Mouse (Mus musculus): ENCODE data around the gene Ankrd1. TPM values are rescaled to one million over a fixed set of nuclear protein-coding genes. Genes with fewer than 3 reads are reported as not detected.

Ankrd1 gene
- 0.06 and 0.18 TPM in 2 replicates for polyA plus RNA-seq (2012; rRNA removed)

DNA sequence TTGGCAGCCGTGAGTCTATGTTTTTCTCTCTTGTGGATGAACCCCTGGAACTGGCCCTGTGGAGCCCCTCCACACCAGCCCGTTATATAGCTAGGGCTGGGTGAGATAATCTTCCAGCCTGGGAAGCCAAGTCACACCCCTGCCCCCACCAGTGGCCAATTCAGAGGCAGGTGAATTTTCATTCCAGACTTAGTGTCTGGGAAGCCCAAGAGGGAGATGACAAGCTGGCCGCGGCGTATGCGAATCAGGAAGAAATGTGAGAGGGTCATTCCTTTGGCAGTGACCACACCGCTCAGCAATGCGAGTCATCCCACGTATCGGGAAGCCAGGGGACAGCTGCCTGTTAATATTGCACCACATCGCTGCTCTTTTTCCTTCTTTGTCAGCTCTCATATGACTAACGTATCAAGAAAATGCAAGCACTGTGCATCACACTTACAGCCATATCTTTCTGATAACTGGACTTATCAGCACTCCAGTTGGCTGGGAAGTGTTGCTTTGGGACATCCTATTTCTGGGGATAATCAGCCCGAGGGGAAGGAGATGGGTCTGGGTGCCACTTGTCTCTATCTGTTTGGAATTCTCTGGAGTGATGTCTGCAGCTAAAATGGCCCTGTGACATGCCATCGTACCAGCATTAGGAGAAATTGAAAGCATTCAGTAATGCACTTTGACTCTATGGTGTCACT lies at the start of gene Ankrd1:
Gene Ankrd1 (minus strand): TSS at position 317 of the 689 bp plus-strand sequence.
- TF ChIP-seq POLR2A (IDR thresholded peaks at IDR 0.05; ENCODE audit: borderline replicate concordance, extremely low read depth, insufficient read depth, insufficient read length, poor library complexity, severe bottlenecking), result no peak
- no peak for TF ChIP-seq CTCF (IDR thresholded peaks at IDR 0.05; ENCODE audit: borderline replicate concordance, extremely low read depth, insufficient read depth, insufficient read length)

DNA sequence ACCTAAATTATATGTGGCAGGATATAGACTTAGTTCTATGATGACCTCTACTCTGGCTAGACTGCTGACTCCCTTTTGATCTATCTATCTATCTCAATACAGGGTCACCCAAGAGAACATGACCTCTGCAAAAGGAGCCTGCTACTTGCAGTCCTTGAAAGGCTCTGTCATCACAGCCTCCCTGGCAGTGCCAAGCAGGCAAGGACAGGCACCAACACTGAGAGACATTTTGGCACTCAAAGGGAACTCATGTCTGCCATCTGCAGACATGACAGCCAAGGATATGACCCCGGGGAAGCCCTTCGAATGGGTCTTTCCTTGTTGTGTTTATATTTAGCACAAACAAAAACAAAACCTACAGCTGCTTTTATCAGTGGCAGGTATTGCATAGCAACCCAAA lies 49.2 kb upstream of the Ankrd1 start:
- DNase-seq (ENCODE audit: low read depth), result no peak
- TF ChIP-seq CTCF (IDR thresholded peaks at IDR 0.05; ENCODE audit: borderline replicate concordance, extremely low read depth, insufficient read depth, insufficient read length), result no peak

More for the DNA sequence above, at the start of gene Ankrd1:
- no peak for DNase-seq (ENCODE audit: low read depth)

DNA sequence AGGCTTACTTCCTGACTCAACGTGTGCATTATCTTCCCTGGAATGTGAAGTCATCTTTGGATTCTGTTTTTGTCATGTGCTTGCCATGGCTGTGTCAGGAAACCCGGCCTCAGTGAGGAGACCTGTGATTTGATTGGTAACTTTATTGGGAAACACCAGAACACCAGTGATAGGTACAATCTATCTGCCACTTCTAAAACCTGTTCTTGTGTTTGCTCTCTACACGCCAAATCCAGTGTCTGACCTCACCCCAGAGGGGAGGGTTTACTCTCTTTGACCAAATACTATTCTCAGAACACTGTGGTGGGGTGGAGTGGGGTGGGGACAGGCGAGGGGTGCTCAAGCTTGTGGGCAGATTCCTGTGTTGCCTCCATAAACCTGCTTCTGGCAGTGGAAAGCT lies 48.2 kb upstream of the Ankrd1 start:
- no peak for DNase-seq (ENCODE audit: low read depth)
- TF ChIP-seq CTCF (IDR thresholded peaks at IDR 0.05; ENCODE audit: borderline replicate concordance, extremely low read depth, insufficient read depth, insufficient read length), result no peak
- TF ChIP-seq POLR2A (IDR thresholded peaks at IDR 0.05; ENCODE audit: borderline replicate concordance, extremely low read depth, insufficient read depth, insufficient read length, poor library complexity, severe bottlenecking), result no peak

DNA sequence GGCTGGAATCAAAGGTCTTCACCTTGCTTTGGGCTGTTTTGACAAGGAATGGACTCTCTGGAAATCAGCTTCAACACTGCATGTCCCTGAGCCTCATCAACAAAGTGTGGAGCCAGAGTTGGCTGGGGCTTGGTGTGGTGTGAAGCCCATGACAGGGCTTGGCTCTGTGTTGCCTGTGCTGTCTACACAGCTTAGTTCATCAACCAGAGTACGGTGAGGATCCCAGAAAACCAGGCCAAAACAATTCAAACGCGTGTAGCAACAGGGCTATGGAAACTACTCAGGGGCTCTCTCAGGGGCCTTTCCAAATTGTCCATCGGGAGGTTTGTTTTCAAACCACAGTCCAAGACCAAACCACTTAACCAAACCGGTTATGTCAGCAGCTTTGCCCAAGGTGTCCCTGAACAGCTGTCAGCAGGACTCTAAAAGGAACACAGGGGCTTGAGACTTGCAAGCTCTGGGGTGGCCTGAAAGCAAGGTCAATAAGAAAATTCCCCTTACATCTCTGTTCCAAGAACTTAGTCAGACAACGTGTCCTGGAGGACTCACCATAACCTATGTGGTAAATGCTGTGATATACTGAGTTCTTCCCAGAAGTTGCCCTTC lies 47.5 kb upstream of the Ankrd1 start:
- no peak for TF ChIP-seq POLR2A (IDR thresholded peaks at IDR 0.05; ENCODE audit: borderline replicate concordance, extremely low read depth, insufficient read depth, insufficient read length, poor library complexity, severe bottlenecking)
- no peak for TF ChIP-seq CTCF (IDR thresholded peaks at IDR 0.05; ENCODE audit: borderline replicate concordance, extremely low read depth, insufficient read depth, insufficient read length)
- no peak for DNase-seq (ENCODE audit: low read depth)

DNA sequence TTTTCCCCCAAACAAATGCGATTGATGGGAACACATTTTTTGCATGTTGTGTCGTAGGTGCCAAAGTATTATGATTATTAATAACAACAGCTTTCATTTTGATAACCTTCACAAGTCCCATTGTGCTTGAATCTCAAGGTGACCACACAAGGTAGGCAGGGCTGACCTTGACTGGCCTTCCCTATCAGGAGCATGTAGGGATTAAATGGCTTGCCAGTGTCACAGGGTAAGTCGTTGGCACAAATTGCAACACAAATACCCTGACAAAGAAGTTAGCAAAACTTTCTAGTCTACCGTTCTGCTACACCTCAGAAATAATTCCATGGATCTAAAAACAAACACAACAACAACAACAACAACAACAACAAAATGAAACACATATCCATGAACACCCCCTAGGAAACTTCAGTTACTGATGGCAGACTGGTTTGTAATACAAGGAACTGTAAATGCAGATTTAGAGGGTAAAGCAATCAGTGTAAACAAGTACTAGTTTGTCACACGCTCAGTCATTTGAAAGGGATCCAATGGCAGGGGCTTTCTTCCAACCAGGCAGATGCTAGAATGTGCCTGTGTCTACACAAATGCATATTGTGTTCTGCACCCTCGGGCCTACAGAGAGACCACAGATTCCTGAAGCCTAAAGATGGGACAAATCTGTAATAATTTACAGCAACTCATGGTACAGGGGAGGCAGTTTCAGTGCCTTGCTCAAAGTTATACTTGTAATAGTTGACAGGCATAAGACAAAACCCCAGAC lies 46.7 kb upstream of the Ankrd1 start:
- no peak for DNase-seq (ENCODE audit: low read depth)
- TF ChIP-seq POLR2A (IDR thresholded peaks at IDR 0.05; ENCODE audit: borderline replicate concordance, extremely low read depth, insufficient read depth, insufficient read length, poor library complexity, severe bottlenecking) (no peak), CTCF (IDR thresholded peaks at IDR 0.05; ENCODE audit: borderline replicate concordance, extremely low read depth, insufficient read depth, insufficient read length) (no peak)

DNA sequence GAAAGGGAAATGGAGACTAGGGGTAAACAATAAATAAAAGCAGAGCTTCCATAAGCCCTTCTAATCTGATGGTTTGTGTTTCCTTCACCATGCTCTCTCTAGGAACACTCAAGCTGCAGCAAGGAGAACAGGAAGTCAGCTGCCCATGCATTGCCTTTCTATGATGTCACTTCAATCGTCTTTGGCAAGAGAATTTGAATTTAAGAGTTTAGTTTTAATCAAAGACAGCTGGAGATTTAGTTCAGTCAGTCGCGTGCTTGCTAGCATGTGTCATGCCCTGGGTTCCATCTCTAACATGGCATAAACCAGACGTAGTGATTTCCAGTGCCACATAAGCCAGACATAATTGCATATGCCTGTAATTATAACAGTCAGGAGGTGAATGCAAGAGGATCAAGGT lies 45.5 kb upstream of the Ankrd1 start:
- TF ChIP-seq CTCF (IDR thresholded peaks at IDR 0.05; ENCODE audit: borderline replicate concordance, extremely low read depth, insufficient read depth, insufficient read length) (no peak), POLR2A (IDR thresholded peaks at IDR 0.05; ENCODE audit: borderline replicate concordance, extremely low read depth, insufficient read depth, insufficient read length, poor library complexity, severe bottlenecking) (no peak)
- no peak for DNase-seq (ENCODE audit: low read depth)

DNA sequence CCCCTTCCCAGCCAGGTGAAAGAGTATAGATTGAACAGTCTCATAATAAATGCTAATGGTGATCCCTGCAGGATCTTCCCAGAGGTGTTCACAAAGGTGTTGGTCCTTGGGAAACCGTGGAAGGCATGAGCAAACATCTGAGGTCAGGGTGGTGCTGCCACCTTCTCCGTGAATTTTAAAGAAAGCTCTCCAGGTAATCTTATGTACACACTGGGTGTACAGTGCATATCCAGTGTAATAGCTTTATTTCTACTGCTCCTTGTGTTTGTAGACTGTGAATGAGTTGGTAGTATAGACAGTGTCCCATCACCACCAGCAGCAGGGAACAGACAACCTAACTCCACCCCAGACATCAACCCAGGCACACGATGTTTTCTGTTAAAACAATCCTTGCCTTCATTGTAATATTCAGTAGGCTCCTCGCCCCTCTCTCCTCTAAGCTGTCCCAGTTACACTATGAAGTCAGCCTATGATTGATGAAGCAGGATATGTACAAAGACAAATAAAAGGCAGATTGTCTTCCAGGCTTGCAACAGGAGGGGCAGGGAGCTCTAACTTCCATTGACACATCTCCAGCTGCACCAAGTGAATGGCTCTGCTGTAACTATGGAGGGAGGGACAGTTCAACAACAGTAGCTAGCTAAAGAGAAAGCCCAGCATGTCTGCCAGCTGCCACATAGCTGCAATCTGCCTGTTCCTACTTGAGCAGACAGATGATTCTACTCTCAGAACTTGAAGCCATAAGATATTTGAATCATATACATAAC lies 30.5 kb upstream of the Ankrd1 start:
- DNase-seq (ENCODE audit: low read depth), result peak; percentile 47
- no peak for TF ChIP-seq POLR2A (IDR thresholded peaks at IDR 0.05; ENCODE audit: borderline replicate concordance, extremely low read depth, insufficient read depth, insufficient read length, poor library complexity, severe bottlenecking)

DNA sequence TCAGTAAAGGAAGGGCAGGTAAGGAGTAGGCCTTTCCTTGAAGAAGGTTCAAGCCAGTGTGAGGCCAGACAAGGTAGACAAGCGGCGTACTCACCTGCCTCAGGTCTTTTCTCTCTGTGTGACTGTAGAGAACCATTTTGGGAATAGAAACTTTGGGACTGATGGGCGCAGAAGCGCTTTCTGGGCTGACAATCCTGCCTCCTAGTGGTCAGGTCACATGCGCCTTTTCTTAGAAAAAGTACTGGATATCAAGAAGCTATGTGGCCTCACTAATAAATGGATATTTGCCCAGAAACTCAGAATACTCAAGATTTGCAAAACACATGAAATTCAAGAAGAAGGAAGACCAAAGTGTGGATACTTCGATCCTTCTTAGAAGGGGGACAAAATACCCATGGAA lies 28.7 kb upstream of the Ankrd1 start:
- TF ChIP-seq POLR2A (IDR thresholded peaks at IDR 0.05; ENCODE audit: borderline replicate concordance, extremely low read depth, insufficient read depth, insufficient read length, poor library complexity, severe bottlenecking), result no peak
- peak; percentile 9; the same call in 1 of the 2 replicates for TF ChIP-seq CTCF (IDR thresholded peaks at IDR 0.05; ENCODE audit: borderline replicate concordance, extremely low read depth, insufficient read depth, insufficient read length)
- no peak for DNase-seq (ENCODE audit: low read depth)

DNA sequence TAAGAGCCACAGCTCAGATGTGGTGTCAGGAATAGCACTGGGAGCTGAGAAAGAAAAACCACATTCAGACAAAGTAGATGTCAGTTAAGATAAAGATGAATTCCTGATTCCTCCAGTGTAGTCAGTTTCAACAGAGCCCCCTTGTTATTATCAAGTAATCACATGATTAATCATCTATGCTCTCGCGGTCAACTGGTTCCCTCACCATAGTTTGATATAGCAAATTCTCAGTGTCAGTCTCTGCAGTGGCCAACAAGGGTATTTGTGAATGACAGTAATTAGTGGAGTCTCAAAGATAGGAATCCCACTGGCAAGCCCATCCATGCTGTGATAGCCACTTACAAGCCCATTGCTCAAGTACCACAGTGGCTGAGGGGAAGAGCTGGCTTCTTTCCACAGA lies 23.7 kb upstream of the Ankrd1 start:
- TF ChIP-seq POLR2A (IDR thresholded peaks at IDR 0.05; ENCODE audit: borderline replicate concordance, extremely low read depth, insufficient read depth, insufficient read length, poor library complexity, severe bottlenecking) (no peak), CTCF (IDR thresholded peaks at IDR 0.05; ENCODE audit: borderline replicate concordance, extremely low read depth, insufficient read depth, insufficient read length) (no peak)
- no peak for DNase-seq (ENCODE audit: low read depth)

DNA sequence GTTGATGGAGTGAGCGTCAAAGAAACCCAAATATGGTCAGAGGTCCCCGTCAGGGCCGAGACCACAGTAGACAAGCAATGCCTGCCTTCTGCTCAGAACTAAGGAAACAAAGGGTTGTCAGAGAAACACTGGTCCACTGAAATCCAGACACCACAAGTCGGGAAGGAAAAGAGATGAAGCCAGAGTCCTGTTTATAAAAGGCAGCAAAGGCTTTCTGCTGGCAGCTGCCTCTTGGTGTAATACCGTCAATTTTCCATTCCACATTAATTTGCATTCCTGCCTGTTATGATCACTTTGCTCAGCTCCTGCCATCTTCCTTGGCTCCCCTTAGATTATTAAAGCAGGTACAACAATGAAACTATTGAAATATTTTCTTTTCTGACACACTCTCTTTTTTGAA lies 13.8 kb upstream of the Ankrd1 start:
- TF ChIP-seq CTCF (IDR thresholded peaks at IDR 0.05; ENCODE audit: borderline replicate concordance, extremely low read depth, insufficient read depth, insufficient read length) (no peak), POLR2A (IDR thresholded peaks at IDR 0.05; ENCODE audit: borderline replicate concordance, extremely low read depth, insufficient read depth, insufficient read length, poor library complexity, severe bottlenecking) (no peak)

DNA sequence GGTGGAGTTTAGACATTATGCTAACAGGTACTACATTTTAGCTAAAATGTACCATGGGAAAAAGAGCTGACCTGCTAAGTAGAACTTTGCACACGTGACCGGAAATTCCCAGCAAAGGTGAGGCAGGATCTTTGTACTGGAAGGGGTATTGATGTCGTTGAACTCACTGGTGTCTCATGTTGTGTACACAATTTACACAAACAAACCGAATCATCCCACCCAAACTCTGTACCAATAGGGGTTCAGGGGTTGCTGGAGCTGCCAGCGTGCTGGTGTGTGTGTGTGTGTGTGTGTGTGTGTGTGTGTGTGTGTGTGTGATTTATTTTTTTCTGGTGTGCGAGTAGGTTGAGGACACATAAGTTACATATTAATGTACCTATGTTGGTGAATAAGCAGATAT lies 13.2 kb upstream of the Ankrd1 start:
- no peak for DNase-seq (ENCODE audit: low read depth)
- TF ChIP-seq POLR2A (IDR thresholded peaks at IDR 0.05; ENCODE audit: borderline replicate concordance, extremely low read depth, insufficient read depth, insufficient read length, poor library complexity, severe bottlenecking) (no peak), CTCF (IDR thresholded peaks at IDR 0.05; ENCODE audit: borderline replicate concordance, extremely low read depth, insufficient read depth, insufficient read length) (no peak)

More for the DNA sequence above, 13.8 kb upstream of the Ankrd1 start:
- peak; percentile 4 for DNase-seq (ENCODE audit: low read depth)

Data from brain, embryonic 14.5 days (tissue).